Mouse (Mus musculus) spleen, adult 2 months (tissue): Measurements from ENCODE around the gene Zfp119a.

ENCODE experiments used
- CTCF ChIP-seq: fragments of 200-500 bp; IDR thresholded peaks from 2 replicates; pipeline ENCODE4 v1.5.1; 2011; ENCODE audit warnings: mild to moderate bottlenecking, inconsistent platforms; ENCODE audit not compliant: insufficient read depth, insufficient read length, insufficient replicate concordance; ENCODE audit errors: extremely low read depth
- POLR2A ChIP-seq: fragments of 200-500 bp; IDR thresholded peaks from 2 replicates; pipeline ENCODE4 v1.6.1; 2011; ENCODE audit warnings: low read depth, low read length, inconsistent platforms

DNA sequence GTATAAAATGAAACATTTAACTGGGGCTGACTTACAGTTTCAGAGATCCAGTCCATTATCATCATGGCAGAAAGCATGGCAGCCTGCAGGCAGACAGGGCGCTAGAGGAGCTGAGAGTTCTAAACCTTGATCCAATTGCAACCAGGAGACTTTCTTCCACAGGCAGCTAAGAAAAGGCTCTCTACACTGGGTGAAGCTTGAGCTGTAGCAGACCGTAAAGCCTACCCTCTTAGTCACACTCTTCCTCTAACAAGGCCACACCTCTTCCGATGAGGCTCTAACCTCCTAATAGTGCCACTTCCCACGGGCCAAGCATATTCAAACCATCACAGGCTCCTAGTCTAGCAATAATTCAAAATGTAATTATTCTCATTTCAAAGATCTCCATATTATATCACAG, 1.5 kb downstream of the Zfp119a start:
- TF ChIP-seq POLR2A: no peak
- no peak for TF ChIP-seq CTCF
